Mouse (Mus musculus) liver, embryonic 13.5 days (tissue): ENCODE data around the gene Ndufb5. TPM values are rescaled to one million over a fixed set of nuclear protein-coding genes. Genes with fewer than 3 reads are reported as not detected.

Experiments
- ATAC-seq: fragments of 200-750 bp; cut with Nextera tagmentation; 2 replicates; pipeline ENCODE4 v1.8.0; 2017; ENCODE audit warnings: low read depth, mild to moderate bottlenecking, moderate number of reproducible peaks, moderate library complexity
- DNase-seq: peaks from one replicate; pipeline ENCODE4 v3.0.0; 2022
- H3K27ac ChIP-seq: fragments of 300-500 bp; sonication (generic); 2 replicates; pipeline ENCODE4 v1.5.1; 2015; ENCODE audit warnings: moderate library complexity, mild to moderate bottlenecking, inconsistent platforms
- H3K27me3 ChIP-seq: fragments of 300-500 bp; sonication (generic); 2 replicates; pipeline ENCODE4 v1.6.1; 2015; ENCODE audit warnings: mild to moderate bottlenecking, inconsistent platforms
- H3K36me3 ChIP-seq: fragments of 300-500 bp; sonication (generic); 2 replicates; pipeline ENCODE4 v1.6.1; 2015; ENCODE audit warnings: mild to moderate bottlenecking, inconsistent platforms
- H3K4me1 ChIP-seq: fragments of 300-500 bp; sonication (generic); replicated peaks from 2 replicates; pipeline ENCODE4 v1.6.1; 2015; ENCODE audit warnings: inconsistent platforms
- H3K4me2 ChIP-seq: fragments of 300-500 bp; sonication (generic); 2 replicates; pipeline ENCODE4 v1.6.1; 2015; ENCODE audit warnings: inconsistent platforms, mild to moderate bottlenecking, moderate library complexity
- H3K4me3 ChIP-seq: fragments of 300-500 bp; sonication (generic); replicated peaks from 2 replicates; pipeline ENCODE4 v1.5.1; 2015; ENCODE audit warnings: mild to moderate bottlenecking, inconsistent platforms
- H3K9ac ChIP-seq: fragments of 300-500 bp; sonication (generic); 2 replicates; pipeline ENCODE4 v1.6.1; 2015; ENCODE audit warnings: mild to moderate bottlenecking, inconsistent platforms
- H3K9me3 ChIP-seq: fragments of 300-500 bp; sonication (generic); replicated peaks from 2 replicates; pipeline ENCODE4 v1.6.1; 2016; ENCODE audit warnings: inconsistent platforms
- WGBS: fragments of 180-500 bp; shearing (Covaris S2); methylation state at CpG from one replicate; pipeline ENCODE4 v1.1.7; 2015; ENCODE audit not compliant: insufficient replicate concordance; 5-methylcytosine and 5-hydroxymethylcytosine counted together
- polyA plus RNA-seq: library from polyadenylated mRNA; unstranded; fragments of >200 nt; fragmentation: Nextera tagmentation; extraction: Ambion mirVana; gene quantifications from 2 replicates; pipeline ENCODE4 v1.2.1, GENCODE M21; 2015

Gene Ndufb5
- polyA plus RNA-seq, 1 experiment from 2014 or later, result 172 TPM

DNA sequence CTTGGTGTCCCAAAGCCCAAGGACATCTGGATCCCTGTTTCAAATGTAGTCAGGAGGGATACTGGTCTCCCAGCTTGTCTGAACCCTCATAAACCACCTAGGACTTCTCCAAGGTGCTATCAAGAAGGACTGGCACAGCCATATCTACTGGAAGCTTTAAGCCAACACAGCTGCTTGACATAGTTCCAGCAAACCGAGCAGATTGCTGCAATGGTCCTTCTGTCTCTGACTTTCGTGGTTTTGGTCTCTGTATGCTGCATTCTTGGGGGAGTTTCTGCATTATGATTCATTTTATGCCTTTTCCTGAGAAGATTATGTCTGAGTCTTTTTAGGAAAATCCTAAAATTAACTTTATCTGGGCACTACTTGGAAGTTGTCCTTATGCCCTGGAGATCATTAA is 34.0 kb downstream of the Ndufb5 start:
- DNase-seq (no peak), ATAC-seq (no peak)
- Histone ChIP-seq H3K36me3 (no peaks in the 10 kb centered on the region), H3K4me3 (no peak overlapping the region), H3K4me1 (no peaks in the 10 kb centered on the region), H3K27me3 (no peaks in the 10 kb centered on the region), H3K27ac (no peak overlapping the region), H3K4me2 (no peak overlapping the region), H3K9me3 (no peaks in the 10 kb centered on the region), H3K9ac (no peak overlapping the region)
- 48% methylated on average over 2 of the region's 2 CpGs for WGBS

Other genes starting within 250 kb of the Ndufb5 start
- gene Kcnmb3, start 244.8 kb upstream of the Ndufb5 start, polyA plus RNA-seq, result not detected in 2 replicates
- gene Zfp639, start 226.7 kb upstream of the Ndufb5 start, polyA plus RNA-seq, result 21.5 and 24.6 TPM in 2 replicates
- gene Mfn1, start 207.5 kb upstream of the Ndufb5 start, polyA plus RNA-seq, result 15.5 and 21.7 TPM in 2 replicates
- gene Gnb4, start 120.4 kb upstream of the Ndufb5 start, polyA plus RNA-seq, result 10.7 and 12.2 TPM in 2 replicates
- 113 and 127 TPM in 2 replicates for gene Actl6a, start 30.7 kb upstream of the Ndufb5 start, polyA plus RNA-seq
- 29.7 and 31.9 TPM in 2 replicates for gene Mrpl47, start 615 bp downstream of the Ndufb5 start, polyA plus RNA-seq
- 0.33 and 0.36 TPM in 2 replicates for gene Usp13, start 80.6 kb downstream of the Ndufb5 start, polyA plus RNA-seq